Mouse (Mus musculus): ENCODE data around the gene Cxcl12.

The Cxcl12 gene

DNA sequence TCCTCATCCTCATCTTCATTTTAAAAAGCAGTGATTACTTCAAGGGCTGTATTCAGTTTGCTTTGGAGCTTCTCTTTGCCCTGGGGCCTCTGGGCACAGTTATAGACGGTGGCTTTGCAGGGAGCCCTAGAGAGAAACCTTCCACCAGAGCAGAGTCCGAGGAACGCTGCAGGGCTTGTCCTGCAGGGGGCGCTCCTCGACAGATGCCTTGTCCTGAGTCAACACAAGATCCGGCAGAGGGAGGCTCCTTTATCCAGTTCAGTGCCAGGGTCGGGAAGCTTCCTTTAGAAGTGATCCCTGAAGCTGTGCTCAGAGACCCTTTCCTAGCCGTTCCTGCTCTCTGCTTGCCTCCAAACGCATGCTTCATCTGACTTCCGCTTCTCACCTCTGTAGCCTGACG is 5.5 kb downstream of the Cxcl12 start:
- peak; percentile 45 to 81 for DNase-seq (ENCODE audit: low spot score in 2 of 2)

DNA sequence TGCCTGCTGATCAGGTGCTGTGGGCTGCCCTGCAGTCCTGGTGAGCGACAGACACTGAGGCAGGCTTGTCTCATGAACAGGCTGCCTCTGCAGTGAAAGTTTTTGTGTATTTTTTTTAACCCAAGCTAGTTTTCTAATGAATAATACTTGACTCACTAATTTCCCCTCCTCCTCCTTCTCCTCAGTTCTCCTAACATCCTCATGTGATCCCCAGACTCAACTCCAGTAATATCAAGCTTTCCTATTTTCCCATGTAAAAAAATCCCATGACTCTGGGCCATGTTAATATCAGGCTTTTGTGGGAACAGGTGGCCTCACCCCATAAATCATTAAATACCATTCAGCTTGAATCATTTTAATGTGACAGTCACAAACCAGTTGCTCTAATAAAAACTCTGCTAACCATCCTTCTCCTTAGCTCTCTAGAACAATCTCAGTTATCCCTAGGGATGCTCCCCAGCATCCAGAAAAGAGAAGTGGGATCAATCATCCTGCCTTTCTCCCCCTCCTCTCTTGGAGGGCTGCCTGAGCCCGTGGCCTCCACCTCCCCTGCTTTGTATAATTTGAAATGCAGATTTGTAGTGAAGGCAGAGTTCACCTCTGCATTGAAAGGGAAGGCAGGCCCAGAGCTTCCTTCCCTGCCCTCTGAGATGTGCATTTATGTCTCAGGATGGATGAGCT is 6.9 kb downstream of the Cxcl12 start:
- DNase-seq (ENCODE audit: low spot score in 2 of 2) = no peak

DNA sequence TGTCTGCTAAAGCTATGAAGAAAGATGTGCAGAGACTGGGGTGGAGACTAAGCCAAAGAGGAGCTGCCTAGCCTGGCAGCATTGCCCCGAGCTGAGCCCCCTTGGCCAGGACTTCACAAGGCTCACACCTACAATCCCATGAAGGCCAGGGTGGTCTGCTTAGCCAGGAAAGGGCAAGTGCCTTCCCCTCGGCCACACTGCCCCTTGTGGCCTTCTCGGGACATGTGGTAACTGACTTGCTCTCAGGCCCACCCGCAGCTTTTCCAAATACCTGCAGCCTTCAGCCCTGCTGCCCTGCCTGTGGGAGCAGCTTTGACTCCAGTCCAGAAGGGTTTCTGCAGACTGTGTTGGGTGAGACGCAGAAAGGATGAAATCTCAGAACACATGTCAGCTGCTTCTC is 8.1 kb downstream of the Cxcl12 start:
- DNase-seq (ENCODE audit: low spot score in 2 of 2) = no peak

DNA sequence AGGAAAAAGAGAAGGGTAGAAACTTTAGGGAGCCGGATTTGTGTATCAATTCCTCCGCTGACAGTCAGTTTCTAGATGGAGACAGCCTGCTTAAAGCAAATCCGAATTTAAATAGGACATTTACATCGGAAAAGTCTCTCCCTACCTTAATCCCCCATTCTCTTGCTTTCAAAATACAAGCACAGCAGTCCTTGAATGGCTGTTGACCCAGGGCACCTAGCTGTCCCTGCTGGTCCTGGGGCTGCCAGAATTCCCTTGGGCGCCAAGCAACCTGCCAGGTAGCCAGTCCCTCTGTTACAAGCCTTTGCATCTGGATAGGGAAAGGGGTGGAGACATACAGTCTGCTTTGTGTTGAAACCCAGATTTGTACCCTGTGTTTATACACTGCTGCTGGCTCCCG is 12.0 kb downstream of the Cxcl12 start:
- no peak for DNase-seq (ENCODE audit: low spot score in 2 of 2)

DNA sequence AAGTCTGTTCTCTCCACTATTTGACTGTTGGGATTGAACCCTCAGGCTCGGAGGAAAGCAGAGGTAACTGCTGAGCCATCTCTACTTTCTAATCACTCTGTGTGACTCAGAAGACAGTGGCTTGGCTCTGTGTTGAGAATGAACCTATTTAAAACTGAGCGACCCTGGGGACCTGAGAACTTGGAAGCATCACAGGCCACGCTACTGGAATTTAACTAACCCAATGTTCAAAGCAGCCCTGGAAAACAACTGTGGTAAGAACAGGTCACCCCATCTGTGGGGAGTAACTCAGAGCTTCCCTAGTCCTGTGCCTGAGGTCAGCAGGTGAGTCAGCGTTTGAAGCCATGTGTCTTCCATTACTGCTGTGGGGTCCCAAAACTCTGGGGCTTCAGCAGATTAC is 17.0 kb downstream of the Cxcl12 start:
- no peak for DNase-seq (ENCODE audit: low spot score in 2 of 2)

DNA sequence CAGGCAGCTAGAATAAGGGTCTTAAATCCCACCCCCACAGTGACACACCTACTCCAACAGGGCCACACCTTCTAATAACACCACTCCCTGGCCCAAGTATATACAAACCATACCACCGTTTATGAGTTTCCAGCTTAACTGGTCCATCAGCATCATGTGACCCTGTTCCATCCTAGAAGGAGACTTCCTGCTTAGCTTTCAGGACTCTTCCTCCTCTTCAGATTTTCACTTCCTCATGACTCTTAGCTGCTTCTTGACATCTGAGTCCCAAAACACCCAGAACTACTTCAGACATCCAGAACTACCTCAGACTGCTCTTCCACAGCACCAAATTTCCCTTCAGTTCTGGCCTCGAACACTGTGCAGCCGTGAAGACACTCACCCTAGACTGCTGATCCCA is 22.1 kb downstream of the Cxcl12 start:
- no peak for DNase-seq (ENCODE audit: low spot score in 2 of 2)

DNA sequence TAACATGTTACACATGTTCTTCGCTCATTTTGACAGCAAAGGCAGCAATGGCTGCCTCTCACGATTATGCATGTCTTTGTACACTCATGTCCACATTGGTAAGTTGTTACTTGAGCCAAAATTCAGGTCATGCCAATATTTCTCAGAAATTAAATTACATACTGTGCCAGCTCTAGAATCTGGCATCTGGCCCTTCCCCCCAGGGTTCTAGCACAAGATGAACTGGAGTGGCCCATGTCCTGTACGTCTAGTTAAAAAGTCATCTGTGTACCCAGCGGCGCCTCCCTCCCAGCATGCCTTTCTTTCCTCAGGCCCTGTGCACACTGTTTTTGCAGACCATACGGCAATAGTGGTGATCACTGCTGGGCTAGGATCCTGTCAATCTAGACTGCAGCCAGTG is 23.4 kb downstream of the Cxcl12 start:
- DNase-seq (ENCODE audit: low spot score in 2 of 2) = no peak

DNA sequence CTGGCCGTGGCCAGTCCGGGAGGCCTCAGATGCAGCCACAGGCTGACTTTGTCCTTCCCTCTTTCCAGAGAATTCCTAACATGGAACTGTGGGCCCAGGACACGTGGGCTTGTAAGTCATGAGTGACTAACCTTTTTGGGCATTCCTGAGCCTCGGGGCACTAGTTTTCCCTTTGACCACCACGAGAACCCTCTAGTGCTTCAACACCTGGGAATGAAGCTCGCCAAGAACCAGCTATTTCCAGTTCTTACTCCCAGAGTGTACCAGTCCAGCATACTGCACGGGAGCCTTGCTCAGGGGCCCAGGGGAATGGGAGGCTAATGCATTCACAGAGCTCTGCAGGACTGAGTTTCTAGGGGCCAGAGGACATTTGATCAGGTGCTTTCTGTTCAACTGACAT is 24.3 kb downstream of the Cxcl12 start:
- no peak for DNase-seq (ENCODE audit: low spot score in 2 of 2)

DNA sequence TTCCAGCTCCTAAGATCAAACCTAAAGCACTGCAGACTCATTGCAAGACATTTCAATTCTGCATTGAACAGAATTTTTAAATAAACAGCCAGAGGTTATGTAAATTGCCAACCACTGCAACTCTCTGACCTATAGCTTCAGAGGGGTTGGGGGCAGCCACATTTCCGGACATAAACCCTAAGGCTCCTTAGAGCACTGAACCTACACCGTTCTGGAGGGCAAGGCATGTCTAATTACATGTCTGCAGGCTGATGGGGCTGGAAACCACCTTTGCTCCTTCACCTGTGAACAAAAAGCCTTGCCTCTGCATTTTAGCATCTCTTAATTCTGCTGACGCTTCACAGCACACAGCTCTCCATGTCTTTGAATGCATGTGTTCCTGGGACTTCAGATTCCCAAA is 26.9 kb downstream of the Cxcl12 start:
- no peak for DNase-seq (ENCODE audit: low spot score in 2 of 2)

DNA sequence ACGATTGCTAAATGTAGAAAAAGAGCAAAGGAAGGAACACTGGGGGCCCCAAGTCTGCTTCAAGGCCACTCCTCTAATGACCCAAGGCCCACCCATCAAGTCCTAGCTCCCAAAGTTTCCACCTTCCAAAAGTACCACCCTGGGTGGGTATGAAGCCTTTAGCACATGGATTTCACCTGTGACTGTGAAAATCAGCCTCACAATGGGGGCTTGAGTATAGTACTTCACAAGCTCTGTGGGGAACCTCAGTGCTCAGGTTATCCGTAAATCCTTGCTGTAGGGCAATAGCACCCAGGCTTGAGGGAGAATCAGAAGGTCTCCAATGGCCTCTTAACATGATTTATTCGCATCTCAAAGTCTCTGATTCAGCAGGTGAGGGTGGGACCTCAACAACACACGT is 30.5 kb downstream of the Cxcl12 start:
- no peak for DNase-seq (ENCODE audit: low spot score in 2 of 2)

DNA sequence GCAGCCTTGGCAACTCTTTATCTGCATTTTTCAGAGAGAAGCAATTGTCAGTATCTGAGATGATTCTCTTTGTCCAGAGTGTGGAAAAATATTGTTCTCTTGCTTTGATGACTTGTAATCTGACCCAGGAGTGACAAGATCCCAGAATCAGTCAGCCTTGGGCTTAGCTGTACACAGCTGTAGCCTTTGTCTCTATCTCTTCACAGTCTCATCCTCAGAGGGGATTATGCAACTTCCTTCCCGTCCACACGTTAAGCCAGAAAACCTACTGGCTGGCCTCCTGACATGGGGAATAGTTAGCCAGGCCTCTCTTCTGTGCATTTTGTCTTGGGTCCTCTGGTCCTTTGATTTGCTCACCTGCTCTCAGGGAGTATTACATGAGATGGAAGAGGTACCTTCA is 31.4 kb downstream of the Cxcl12 start:
- DNase-seq (ENCODE audit: low spot score in 2 of 2) = no peak

DNA sequence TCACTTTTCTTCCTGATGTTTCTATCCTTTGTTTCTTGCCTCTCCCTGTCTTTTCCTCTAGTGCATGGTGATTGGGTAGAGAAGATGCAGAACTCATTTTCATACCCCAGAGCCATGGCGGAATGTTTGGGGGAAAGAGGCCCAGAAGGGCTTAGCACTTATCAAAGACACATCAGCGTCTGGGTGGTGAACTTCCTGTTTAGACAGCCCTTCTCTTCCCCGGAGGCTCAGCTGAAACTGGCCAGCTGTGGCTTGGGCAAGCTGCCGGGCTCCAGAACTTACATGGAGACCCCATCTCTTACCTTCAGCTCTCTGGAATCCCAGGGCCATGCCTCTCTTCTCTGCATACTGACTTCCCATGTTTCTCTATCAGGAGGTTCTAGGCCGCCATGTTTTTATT is 32.6 kb downstream of the Cxcl12 start:
- no peak for DNase-seq (ENCODE audit: low spot score in 2 of 2)

DNA sequence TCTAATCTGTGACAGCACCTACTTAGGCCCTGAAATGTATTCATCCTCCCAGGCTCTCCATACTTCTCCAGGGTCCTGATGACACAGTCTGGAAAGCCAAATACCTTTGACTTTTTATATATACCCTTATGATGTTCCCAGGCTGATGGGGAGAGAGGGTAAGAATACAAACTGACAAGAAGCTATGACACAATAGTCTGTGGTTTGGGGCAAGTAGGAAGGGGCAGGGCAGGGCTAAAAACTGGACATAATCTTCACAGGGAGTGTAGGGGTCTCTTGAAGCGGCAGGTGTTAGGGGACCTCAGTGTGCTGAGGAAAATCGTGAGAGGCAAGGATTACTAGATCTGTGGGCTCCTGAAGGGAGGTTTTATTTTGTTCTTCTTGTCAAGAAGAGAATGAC is 33.1 kb downstream of the Cxcl12 start:
- no peak for DNase-seq (ENCODE audit: low spot score in 2 of 2)

DNA sequence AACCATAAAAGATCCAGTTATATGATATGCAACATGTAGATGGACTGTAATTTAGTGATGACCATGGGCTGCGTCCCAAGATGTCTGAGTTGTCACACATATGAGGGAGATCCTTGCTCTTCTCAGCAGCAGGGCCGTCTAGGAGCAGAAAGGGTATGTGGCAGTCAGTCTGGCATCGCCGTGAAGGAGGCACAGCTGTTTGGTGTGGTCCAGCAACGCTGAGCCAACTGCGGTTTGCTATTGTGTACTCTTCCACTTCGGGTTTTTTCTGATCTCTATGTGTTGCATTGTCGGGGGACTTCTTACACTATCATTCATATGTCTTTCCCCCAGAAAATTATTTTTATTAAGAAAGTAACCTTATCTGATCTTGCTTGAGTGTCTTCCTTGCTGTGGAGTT is 33.5 kb downstream of the Cxcl12 start:
- no peak for DNase-seq (ENCODE audit: low spot score in 2 of 2)

DNA sequence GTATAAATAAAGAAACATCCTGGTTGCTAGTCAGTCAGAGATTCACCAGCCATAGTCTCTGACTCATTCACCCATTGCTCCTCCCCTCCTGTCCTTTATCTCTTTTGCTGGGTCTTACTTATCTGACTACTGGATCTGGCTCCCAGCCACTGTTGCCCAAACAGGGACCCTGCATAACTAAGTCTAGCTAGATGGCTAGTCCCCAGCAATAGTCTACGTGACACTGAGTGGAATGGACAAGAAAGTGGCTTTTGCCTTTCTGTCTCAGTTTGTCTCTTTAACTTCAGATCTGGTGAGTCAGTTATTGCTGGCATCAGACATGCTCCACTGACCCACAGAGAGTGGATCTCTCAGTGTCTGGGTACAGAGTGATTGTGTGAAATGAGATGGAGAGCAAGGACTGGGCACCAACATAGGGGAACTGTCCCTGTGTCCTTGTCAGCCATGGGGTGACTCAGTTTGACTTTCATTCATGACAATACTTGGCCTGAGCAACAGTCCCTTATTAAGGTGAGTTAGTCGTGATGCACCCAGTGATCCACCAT is 34.6 kb downstream of the Cxcl12 start:
- DNase-seq (ENCODE audit: low spot score in 2 of 2) = no peak

DNA sequence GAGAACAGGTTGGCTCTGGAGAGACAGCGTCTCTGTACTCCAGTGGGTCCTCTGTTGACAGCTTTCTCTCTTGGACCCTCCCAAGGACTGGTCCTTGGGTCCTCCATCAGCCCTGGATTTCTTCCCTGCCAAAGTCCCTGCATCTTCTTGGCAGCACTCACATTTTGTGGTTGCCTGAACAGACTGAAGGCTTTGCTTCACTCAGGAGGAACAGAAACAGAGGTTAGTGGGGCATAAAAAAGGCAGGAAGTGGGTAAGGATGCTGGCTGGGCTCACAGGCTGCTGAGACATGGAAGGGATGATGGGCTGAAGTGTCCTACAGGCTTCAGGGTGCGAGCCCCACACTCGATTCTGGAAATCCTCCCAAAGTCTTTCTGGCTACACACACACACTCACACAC is 35.8 kb downstream of the Cxcl12 start:
- no peak for DNase-seq (ENCODE audit: low spot score in 2 of 2)

DNA sequence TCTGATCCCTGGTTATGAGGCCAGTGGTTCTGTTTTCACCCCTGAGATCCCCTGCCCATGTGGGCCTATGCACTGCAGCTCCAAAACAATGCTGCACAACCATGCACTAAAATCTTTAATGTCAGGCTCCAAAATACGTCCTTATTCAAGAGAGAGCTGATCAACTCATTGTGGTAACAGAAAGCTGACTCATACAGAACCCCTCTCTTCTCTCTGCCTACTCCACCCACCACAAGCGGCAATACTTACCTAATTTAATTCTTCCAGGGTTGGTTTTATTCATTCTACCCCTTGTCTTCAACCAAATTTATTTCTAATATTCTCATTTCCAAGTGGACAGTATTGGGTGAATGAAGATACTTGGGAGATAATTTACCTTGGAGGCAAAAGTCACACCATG is 38.5 kb downstream of the Cxcl12 start:
- no peak for DNase-seq (ENCODE audit: low spot score in 2 of 2)

DNA sequence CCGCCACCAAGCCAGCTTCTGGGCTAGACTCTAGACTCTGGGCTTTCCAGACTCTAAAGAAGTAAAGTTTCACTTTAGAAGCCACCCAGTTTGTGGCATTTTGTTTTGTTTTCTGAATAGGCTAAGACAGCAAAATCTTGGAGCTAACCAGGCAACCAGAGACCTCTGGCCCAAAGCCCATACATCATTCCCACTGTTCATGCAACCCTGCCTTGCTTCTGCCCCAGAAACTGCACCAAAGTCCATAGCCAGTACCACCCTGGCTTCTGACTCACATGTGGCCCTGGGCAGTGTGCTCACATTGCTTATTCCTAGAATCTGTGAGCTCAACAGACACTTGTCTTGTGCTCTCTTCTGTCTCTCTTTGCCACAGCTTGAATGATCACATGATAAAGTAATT is 39.0 kb downstream of the Cxcl12 start:
- no peak for DNase-seq (ENCODE audit: low spot score in 2 of 2)

DNA sequence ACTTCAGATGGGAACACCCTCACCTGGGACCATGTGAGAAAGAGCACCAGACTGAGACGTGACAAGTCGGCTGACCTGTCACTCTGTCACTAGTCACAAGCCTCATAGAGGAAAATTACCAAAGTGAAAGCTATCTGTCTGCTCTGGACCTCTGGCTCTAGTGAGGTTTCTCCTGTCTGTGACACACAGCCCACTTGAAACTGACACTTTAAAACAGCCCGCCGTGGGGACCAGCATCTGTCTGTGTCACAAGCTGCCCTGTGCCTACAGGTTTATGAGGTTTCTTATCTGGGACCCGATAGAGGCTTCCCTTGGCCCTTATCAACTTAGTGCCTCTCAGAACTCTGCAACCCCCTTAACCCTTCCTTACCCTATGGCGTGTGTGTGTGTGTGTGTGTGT is 41.8 kb downstream of the Cxcl12 start:
- no peak for DNase-seq (ENCODE audit: low spot score in 2 of 2)

DNA sequence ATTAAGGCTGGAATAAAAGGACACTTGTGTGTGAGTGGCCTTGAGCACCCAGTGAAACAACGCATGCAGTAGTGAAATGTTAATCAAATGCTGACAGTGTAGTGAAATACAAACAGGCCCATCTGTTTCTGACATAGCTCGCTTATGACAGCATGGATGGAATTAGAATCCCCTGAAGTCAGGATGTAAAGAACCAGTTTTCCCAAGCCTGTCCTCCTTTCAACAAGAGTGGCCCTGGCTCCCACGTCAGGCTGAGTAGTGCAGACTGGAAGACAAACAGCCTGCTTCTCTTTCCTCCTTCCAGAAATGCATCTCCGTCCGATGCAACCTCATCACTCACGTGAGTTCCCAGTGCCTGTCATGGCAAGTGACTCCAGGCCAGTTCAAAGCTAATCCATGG is 42.2 kb downstream of the Cxcl12 start:
- no peak for DNase-seq (ENCODE audit: low spot score in 2 of 2)

DNA sequence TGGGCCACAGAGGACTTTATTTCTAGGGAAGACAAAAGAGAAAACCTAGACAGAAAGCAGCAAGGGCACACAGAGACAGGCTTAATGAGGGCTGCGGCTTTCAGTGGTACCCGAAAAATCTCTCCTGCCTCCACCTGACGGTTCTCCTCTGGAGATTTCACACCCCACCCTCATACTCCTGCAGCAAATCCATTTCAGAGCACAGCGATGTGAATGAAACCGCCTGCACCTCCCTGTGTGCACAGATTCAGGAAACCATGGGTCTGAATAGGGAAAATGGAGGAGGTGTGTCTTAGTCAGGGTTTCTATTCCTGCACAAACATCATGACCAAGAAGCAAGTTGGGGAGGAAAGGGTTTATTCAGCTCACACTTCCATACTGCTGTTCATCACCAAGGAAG is 46.2 kb downstream of the Cxcl12 start:
- DNase-seq (ENCODE audit: low spot score in 2 of 2) = no peak

DNA sequence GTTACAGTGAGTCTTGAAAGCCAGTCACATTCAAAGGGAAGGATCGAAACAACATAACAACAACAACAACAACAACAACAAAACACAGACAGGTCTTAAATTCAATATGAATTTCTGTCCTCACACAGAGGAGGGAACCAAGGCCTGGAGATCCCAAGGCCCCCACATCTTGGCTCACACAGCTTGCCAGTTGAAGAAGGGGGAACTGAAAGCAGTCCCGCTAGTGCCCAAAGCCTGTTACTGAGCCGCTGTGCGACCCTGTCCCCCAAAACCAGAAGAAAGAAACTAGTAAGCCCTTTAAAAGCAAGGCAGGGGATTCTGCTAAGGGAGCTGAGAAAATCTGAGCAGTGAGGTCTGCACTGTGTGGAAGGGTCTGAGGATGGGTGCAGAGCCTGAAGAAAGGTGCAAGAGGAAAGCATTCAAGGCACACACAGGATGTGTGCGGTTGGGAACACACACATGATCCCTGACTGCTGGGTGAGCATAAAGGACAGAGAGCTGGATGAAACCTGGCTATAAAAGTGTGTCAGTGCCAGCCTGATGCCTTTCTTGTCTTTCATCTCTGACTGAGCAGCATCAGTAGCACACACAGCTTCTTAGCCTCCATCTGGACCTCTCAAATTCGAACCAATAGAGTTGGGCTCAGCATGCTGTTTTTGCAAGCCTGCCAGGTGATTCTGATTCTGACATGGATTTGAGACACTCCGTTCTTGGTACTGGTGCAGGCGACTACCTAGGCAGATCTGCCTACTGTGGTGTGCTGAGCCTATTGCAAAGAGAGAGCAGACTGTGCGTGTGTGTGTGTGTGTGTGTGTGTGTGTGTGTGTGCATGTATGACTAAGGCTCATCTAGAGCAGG is 50.3 kb downstream of the Cxcl12 start:
- DNase-seq (ENCODE audit: low spot score in 2 of 2) = no peak

DNA sequence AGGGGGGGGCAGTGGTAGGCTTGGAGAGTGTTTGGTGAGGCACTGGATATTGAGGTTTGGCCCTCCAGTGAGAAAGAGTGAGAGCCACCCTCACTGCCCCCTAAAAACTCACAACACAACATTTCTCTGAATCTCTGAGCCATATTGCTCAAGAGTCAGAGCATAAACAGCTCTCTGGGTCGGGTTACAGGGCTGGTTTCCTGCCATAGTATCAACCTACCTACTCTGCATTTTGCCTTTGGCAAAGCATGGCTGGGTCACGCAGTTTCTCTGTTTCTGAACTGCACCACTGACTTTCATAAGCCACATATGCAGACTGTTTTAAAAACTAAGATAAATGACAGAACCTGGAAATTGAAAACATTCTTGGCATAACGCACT is 51.0 kb downstream of the Cxcl12 start:
- no peak for DNase-seq (ENCODE audit: low spot score in 2 of 2)

Measured in spleen, postnatal 4 days (tissue).